Mouse (Mus musculus) bone marrow, adult 2 months (tissue): ENCODE results near the gene Rnf145. TPM values are rescaled to one million over a fixed set of nuclear protein-coding genes. Genes with fewer than 3 reads are reported as not detected.

Source experiments
- H3K27ac ChIP-seq: fragments of 200-500 bp; 2 replicates; pipeline ENCODE4 v1.5.1; 2012; ENCODE audit warnings: low read depth, mild to moderate bottlenecking, control low read depth, inconsistent platforms, low read length; ENCODE audit not compliant: control insufficient read depth, poor library complexity, insufficient read depth
- H3K4me1 ChIP-seq: fragments of 200-500 bp; 2 replicates; pipeline ENCODE4 v1.6.1; 2011; ENCODE audit warnings: low read length; ENCODE audit not compliant: control insufficient read depth, insufficient read depth
- H3K4me3 ChIP-seq: fragments of 200-500 bp; replicated peaks from 2 replicates; pipeline ENCODE3; 2011; ENCODE audit warnings: mild to moderate bottlenecking, low read depth, low read length, control low read depth; ENCODE audit not compliant: control insufficient read depth
- CTCF ChIP-seq: fragments of 200-500 bp; IDR thresholded peaks from 2 replicates; pipeline ENCODE4 v1.5.1; 2011; ENCODE audit warnings: low read length, control low read depth; ENCODE audit not compliant: control insufficient read depth, insufficient read depth
- POLR2A ChIP-seq: fragments of 200-500 bp; IDR thresholded peaks from 2 replicates; pipeline ENCODE4 v1.6.1; 2011; ENCODE audit warnings: low read depth, mild to moderate bottlenecking, control low read depth, low read length, borderline replicate concordance; ENCODE audit not compliant: control insufficient read depth
- WGBS: fragments of 180-500 bp; shearing (Covaris S2); methylation state at CpG from one replicate; pipeline ENCODE4 v1.1.7; 2018; 5-methylcytosine and 5-hydroxymethylcytosine counted together
- polyA plus RNA-seq: library from polyadenylated mRNA; stranded (reverse); fragments of >200 nt; gene quantifications from 2 replicates; pipeline ENCODE4 v1.2.4, GENCODE M21; 2011; ENCODE audit warnings: low replicate concordance; ENCODE audit not compliant: missing spikeins, insufficient read depth, insufficient read length

Gene Rnf145
- polyA plus RNA-seq, 1 experiment, result 35.4 TPM

- 8% methylated on average over 12 of the region's 12 CpGs for whole genome bisulfite sequencing
- peak overlapping the region; percentile 91 for H3K27ac ChIP-seq
- peaks cover 8% of the 10 kb centered on the region; the same call in 1 of the 2 replicates for H3K4me1 ChIP-seq
- TF ChIP-seq CTCF (peak; percentile 25; the same call in 1 of the 2 replicates), POLR2A (peak; percentile 58; the same call in 1 of the 2 replicates)
- peak overlapping the region; percentile 64 for H3K4me3 ChIP-seq
Measured at GRCm38 (mm10) chr11:44529200-44529599, 10.4 kb downstream of the Rnf145 start.

- H3K4me3 ChIP-seq, result no peak overlapping the region
- 73% methylated on average over 5 of the region's 5 CpGs for WGBS
- TF ChIP-seq POLR2A (no peak), CTCF (peak; percentile 28; the same call in 1 of the 2 replicates)
- H3K4me1 ChIP-seq, result peaks cover 8% of the 10 kb centered on the region; the same call in 1 of the 2 replicates
- H3K27ac ChIP-seq, result no peak overlapping the region; the same call in 1 of the 2 replicates
Measured at GRCm38 (mm10) chr11:44529716-44530115, 11.0 kb downstream of the Rnf145 start.

- 94% methylated on average over 8 of the region's 8 CpGs for WGBS
Measured at GRCm38 (mm10) chr11:44530382-44530781, 11.6 kb downstream of the Rnf145 start.

GRCm38 (mm10) chr11:44530867-44531266 is 12.1 kb downstream of the Rnf145 start:
- TF ChIP-seq CTCF (no peak), POLR2A (no peak)
- Histone ChIP-seq H3K4me3 (no peak overlapping the region), H3K27ac (no peak overlapping the region), H3K4me1 (peaks cover 8% of the 10 kb centered on the region; the same call in 1 of the 2 replicates)
- WGBS, result 92% methylated on average over 11 of the region's 11 CpGs

More at GRCm38 (mm10) chr11:44530382-44530781, 11.6 kb downstream of the Rnf145 start:
- TF ChIP-seq CTCF (no peak), POLR2A (no peak)
- Histone ChIP-seq H3K4me1 (peaks cover 8% of the 10 kb centered on the region; the same call in 1 of the 2 replicates), H3K27ac (no peak overlapping the region), H3K4me3 (no peak overlapping the region)

- WGBS, result 96% methylated on average over 4 of the region's 4 CpGs
- TF ChIP-seq POLR2A, result no peak
- TF ChIP-seq CTCF, result no peak
- H3K4me3 ChIP-seq, result no peak overlapping the region
- peaks cover 8% of the 10 kb centered on the region; the same call in 1 of the 2 replicates for H3K4me1 ChIP-seq
- H3K27ac ChIP-seq, result no peak overlapping the region
Measured at GRCm38 (mm10) chr11:44531617-44532016, 12.9 kb downstream of the Rnf145 start.

GRCm38 (mm10) chr11:44532846-44533781 is 14.3 kb downstream of the Rnf145 start:
- WGBS, result 90% methylated on average over 17 of the region's 17 CpGs
- TF ChIP-seq CTCF, result no peak
- no peak for TF ChIP-seq POLR2A
- no peak overlapping the region for H3K4me3 ChIP-seq
- H3K4me1 ChIP-seq, result peaks cover 8% of the 10 kb centered on the region; the same call in 1 of the 2 replicates
- 0 out of 2 replicates have a peak overlapping the region, but pooled peaks have one; percentile 6 for H3K27ac ChIP-seq

- no peak overlapping the region for H3K4me3 ChIP-seq
- peaks cover 2% of the 10 kb centered on the region for H3K4me1 ChIP-seq
- H3K27ac ChIP-seq, result no peak overlapping the region
- TF ChIP-seq CTCF (no peak), POLR2A (no peak)
- 82% methylated on average over 12 of the region's 12 CpGs for WGBS
Measured at GRCm38 (mm10) chr11:44534999-44535750, 16.4 kb downstream of the Rnf145 start.

- Histone ChIP-seq H3K4me3 (no peak overlapping the region), H3K27ac (no peak overlapping the region), H3K4me1 (peaks cover 4% of the 10 kb centered on the region)
- TF ChIP-seq POLR2A (no peak), CTCF (no peak)
- WGBS, result 86% methylated on average over 7 of the region's 7 CpGs
Measured at GRCm38 (mm10) chr11:44537403-44537802, 18.6 kb downstream of the Rnf145 start.
